Mouse (Mus musculus) induced T-regulatory cell, adult 2 months (primary cell): ENCODE measurements around the gene Fmr1nb.
"Not testable (repeated sequence)": the region's sequence is repeated elsewhere in the genome, so short reads cannot be mapped to it uniquely, and the experiment has no call there.

ENCODE experiments used
- DNase-seq: peaks from one replicate; pipeline ENCODE4 v3.0.0-alpha.2; 2012; ENCODE audit warnings: low read depth

The Fmr1nb gene

DNA sequence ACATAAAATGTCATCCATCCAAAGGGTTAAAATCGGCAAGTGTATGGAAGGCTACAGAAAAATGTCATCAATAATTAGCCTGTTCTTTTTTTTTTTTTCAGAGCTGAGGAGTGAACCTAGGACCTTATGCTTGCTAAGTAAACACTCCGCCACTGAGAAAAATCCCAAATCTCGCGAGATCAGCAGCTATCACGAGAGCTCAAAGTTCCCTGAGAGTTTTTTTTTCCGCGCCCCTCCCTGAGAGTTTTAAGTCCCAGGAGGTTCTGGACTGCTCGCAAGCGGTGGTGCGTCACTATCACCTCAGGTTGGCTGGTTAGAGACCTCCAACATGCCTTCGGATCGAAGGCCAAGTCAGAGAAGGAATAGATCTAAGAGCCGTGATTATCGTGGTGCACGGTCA lies at the start of gene Fmr1nb:
Fmr1nb (plus strand) TSS at position 234 of the 400 bp plus-strand sequence.
- DNase-seq, result no peak

DNA sequence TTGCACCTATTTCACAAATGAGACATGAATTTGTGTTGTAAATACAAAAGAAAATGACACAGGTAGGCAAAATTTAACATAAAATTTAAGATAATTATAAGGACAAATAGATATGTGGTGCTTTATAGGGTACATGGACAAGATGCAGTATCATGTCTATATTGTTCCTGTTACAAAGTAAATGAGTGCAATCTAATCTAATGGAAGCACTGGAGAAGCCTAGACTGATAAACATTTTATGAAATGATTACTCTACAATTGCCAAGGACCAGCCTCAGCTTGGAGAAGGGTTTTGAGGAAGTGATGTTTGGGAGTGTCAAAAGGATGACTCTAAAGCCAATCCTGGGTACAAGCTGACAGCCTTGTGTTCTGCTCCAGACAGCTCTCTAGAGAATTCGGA lies 24.7 kb upstream of the Fmr1nb start:
- DNase-seq, result no peak

DNA sequence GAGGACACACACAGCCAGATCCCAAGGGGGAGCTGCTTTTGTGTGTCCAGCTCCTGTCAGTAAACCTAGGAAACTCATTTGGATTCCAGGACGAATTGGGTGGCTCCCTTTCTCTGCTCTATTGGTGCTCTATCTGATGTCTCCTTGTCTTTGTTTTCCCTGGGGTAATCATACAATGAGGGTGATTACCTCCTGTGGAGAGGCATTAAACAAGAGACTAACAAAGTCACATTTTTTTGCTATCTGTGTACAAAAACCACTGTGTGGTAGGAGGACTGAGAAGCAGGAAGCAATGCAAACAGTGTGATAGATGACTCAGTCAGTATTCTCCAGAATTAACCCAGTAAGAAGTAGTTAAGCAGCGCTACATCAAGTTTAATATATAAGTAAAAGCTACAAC lies 21.6 kb upstream of the Fmr1nb start:
- no peak for DNase-seq

DNA sequence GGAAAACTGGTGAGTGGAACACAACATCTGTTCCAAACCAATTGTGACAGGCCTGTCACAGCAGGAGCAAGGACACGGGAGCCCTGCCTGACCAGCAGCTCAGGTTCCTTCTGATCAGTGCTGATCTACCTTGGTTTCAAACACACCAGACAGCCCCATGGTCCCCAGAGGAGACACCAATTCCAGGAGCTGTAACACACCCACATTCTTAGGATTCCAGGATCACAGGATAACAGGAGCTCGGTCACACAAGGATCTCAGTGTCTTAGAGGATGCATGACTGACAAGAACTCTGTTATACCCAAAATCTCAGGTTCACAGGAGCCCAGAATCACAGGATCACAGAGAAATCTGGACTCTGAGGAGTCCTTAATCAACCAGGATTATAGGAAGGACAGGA lies 58.8 kb downstream of the Fmr1nb start:
- not testable (repeated sequence) for DNase-seq

DNA sequence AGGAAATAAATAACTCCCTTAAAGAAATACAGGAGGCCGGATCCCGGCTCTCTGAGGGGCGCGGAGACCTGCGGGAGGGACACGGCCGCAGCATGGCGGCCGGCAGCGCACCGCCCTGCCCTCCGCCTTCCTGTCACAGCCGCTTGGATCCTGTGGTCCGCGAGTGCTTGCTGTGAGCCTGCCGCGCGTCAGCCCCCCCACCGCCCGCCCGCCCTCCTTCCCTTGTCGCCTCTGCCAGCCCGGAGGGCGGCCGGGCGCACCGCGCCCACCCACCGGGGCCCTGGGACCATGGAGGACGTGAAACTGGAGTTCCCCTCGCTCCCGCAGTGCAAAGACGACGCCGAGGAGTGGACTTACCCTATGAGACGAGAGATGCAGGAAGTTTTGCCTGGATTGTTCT lies 59.4 kb downstream of the Fmr1nb start, which contains the start of gene Gm14698:
Gm14698 (plus strand) TSS at position 35 of the 400 bp plus-strand sequence.
- DNase-seq, result not testable (repeated sequence)

DNA sequence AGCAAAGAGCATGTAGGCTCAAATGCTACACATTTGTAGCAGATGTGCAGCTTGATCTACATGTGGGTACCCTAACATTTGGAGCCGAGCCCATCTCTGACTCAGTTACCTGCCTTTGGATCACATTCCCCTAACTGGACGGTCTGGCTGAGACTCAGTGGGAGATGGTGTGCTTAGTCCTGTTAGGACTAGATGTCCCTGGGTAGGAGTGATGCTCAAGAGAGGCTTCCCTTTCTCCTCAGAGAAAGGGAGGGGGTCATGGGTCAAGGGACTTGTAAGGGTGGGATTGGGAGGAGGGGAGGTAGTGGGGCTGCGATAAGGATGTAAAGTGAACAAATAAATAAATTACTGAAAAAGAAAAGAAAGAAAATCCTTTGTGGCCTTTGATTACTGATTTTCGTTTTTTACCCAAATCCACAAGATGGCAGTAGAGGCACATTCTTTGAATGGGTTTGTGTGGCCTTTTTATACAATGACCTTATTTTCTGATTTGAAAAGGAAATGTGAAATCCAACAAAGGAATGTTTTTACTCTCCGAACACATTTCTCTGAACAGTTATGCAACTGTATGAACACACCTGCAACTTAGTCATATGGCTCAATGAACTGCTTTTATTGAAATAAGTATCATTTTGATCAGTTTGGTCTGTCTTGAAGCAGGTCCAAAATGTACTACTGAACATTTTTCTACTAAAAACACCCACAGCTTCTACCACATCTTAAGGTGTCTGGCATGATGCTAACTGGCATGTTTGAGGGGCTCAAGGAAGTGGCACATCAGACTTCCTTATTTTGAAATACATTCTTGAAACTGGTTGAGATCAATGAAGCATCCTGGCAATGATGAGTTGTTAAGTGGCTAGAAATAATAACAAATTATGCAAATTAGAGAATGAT lies 78.2 kb downstream of the Fmr1nb start:
- peak; percentile 6 for DNase-seq
